Mouse (Mus musculus) hindbrain, embryonic 12.5 days (tissue): Measurements from ENCODE around the gene Sh3pxd2a. TPM values are rescaled to one million over a fixed set of nuclear protein-coding genes. Genes with fewer than 3 reads are reported as not detected.
A peak's percentile ranks its signal among the peaks of the same experiment; 100 is the strongest.

ENCODE experiments used
- ATAC-seq: fragments of 200-750 bp; cut with Nextera tagmentation; 2 replicates; pipeline ENCODE4 v1.8.0; 2017; ENCODE audit warnings: moderate TSS enrichment; ENCODE audit not compliant: low FRiP score
- H3K27ac ChIP-seq: fragments of 300-500 bp; sonication (generic); 2 replicates; pipeline ENCODE4 v1.5.1; 2016; ENCODE audit warnings: mild to moderate bottlenecking
- H3K27me3 ChIP-seq: fragments of 300-500 bp; sonication (generic); 2 replicates; pipeline ENCODE4 v1.6.1; 2016; ENCODE audit warnings: mild to moderate bottlenecking
- H3K36me3 ChIP-seq: fragments of 300-500 bp; sonication (generic); 2 replicates; pipeline ENCODE4 v1.6.1; 2016; ENCODE audit warnings: mild to moderate bottlenecking
- H3K4me1 ChIP-seq: fragments of 300-500 bp; sonication (generic); 2 replicates; pipeline ENCODE4 v1.6.1; 2016
- H3K4me2 ChIP-seq: fragments of 300-500 bp; sonication (generic); replicated peaks from 2 replicates; pipeline ENCODE4 v1.6.1; 2016; ENCODE audit warnings: mild to moderate bottlenecking
- H3K4me3 ChIP-seq: fragments of 300-500 bp; sonication (generic); 2 replicates; pipeline ENCODE4 v1.5.1; 2016; ENCODE audit warnings: mild to moderate bottlenecking
- H3K9ac ChIP-seq: fragments of 300-500 bp; sonication (generic); 2 replicates; pipeline ENCODE4 v1.6.1; 2016; ENCODE audit warnings: mild to moderate bottlenecking, moderate library complexity
- H3K9me3 ChIP-seq: fragments of 300-500 bp; sonication (generic); replicated peaks from 2 replicates; pipeline ENCODE4 v1.6.1; 2016; ENCODE audit warnings: mild to moderate bottlenecking
- WGBS: fragments of 180-500 bp; shearing (Covaris S2); methylation state at CpG from one replicate; pipeline ENCODE4 v1.1.7; 2016; 5-methylcytosine and 5-hydroxymethylcytosine counted together
- microRNA-seq: library from miRNA; unstranded; fragments of <30 nt; microRNA quantifications from one replicate; pipeline ENCODE4, GENCODE M21; 2017
- polyA plus RNA-seq: library from polyadenylated mRNA; unstranded; fragments of >200 nt; fragmentation: Nextera tagmentation; extraction: Ambion mirVana; gene quantifications from 2 replicates; pipeline ENCODE4 v1.2.1, GENCODE M21; 2016

The Sh3pxd2a gene
- polyA plus RNA-seq, 1 experiment from 2014 or later = 3.9 TPM

- no peak for ATAC-seq
- no peaks in the 10 kb centered on the region for H3K9me3 ChIP-seq
- no peak overlapping the region for H3K9ac ChIP-seq
- no peak overlapping the region for H3K27ac ChIP-seq
- H3K4me3 ChIP-seq = no peak overlapping the region
- H3K27me3 ChIP-seq = no peaks in the 10 kb centered on the region
- 94% methylated on average over 5 of the region's 5 CpGs for WGBS
- H3K36me3 ChIP-seq = no peaks in the 10 kb centered on the region
- peaks cover 11% of the 10 kb centered on the region for H3K4me1 ChIP-seq
- no peak overlapping the region for H3K4me2 ChIP-seq
These were observed 247.4 kb downstream of the Sh3pxd2a start for GRCm38 (mm10) chr19:47216766-47217165.

- WGBS = 59% methylated on average over 1 of the region's 1 CpGs
- H3K4me3 ChIP-seq = no peak overlapping the region
- no peak for ATAC-seq
These were observed 250.7 kb downstream of the Sh3pxd2a start for GRCm38 (mm10) chr19:47213470-47213869.

GRCm38 (mm10) chr19:47212401-47212800, 251.8 kb downstream of the Sh3pxd2a start:
- H3K27ac ChIP-seq = no peak overlapping the region
- no peak for ATAC-seq
- peaks cover 7% of the 10 kb centered on the region; the same call in 1 of the 2 replicates for H3K4me1 ChIP-seq
- H3K4me3 ChIP-seq = no peak overlapping the region
- H3K9me3 ChIP-seq = no peaks in the 10 kb centered on the region
- no peaks in the 10 kb centered on the region for H3K27me3 ChIP-seq
- H3K9ac ChIP-seq = no peak overlapping the region
- H3K36me3 ChIP-seq = no peaks in the 10 kb centered on the region
- no peak overlapping the region for H3K4me2 ChIP-seq
- WGBS = 79% methylated on average over 7 of the region's 7 CpGs

More at GRCm38 (mm10) chr19:47213470-47213869, 250.7 kb downstream of the Sh3pxd2a start:
- no peaks in the 10 kb centered on the region for H3K9me3 ChIP-seq
- no peak overlapping the region for H3K9ac ChIP-seq
- H3K27me3 ChIP-seq = no peaks in the 10 kb centered on the region
- H3K27ac ChIP-seq = no peak overlapping the region
- H3K4me2 ChIP-seq = no peak overlapping the region
- no peaks in the 10 kb centered on the region for H3K36me3 ChIP-seq
- peaks cover 7% of the 10 kb centered on the region; the same call in 1 of the 2 replicates for H3K4me1 ChIP-seq

GRCm38 (mm10) chr19:47211609-47212312, 252.4 kb downstream of the Sh3pxd2a start:
- 67% methylated on average over 10 of the region's 10 CpGs for WGBS
- no peaks in the 10 kb centered on the region for H3K9me3 ChIP-seq
- peak overlapping the region; percentile 40; the same call in 1 of the 2 replicates for H3K27ac ChIP-seq
- no peak overlapping the region for H3K9ac ChIP-seq
- H3K4me3 ChIP-seq = no peak overlapping the region
- H3K36me3 ChIP-seq = no peaks in the 10 kb centered on the region
- no peak overlapping the region for H3K4me2 ChIP-seq
- no peaks in the 10 kb centered on the region for H3K27me3 ChIP-seq
- peaks cover 7% of the 10 kb centered on the region; the same call in 1 of the 2 replicates for H3K4me1 ChIP-seq
- peak; percentile 66; the same call in 1 of the 2 replicates for ATAC-seq

- no peaks in the 10 kb centered on the region for H3K36me3 ChIP-seq
- no peaks in the 10 kb centered on the region for H3K9me3 ChIP-seq
- H3K4me2 ChIP-seq = no peak overlapping the region
- H3K27ac ChIP-seq = no peak overlapping the region
- WGBS = 90% methylated on average over 4 of the region's 4 CpGs
- H3K27me3 ChIP-seq = no peaks in the 10 kb centered on the region
- ATAC-seq = no peak
- peaks cover 7% of the 10 kb centered on the region; the same call in 1 of the 2 replicates for H3K4me1 ChIP-seq
- no peak overlapping the region for H3K4me3 ChIP-seq
- H3K9ac ChIP-seq = no peak overlapping the region
These were observed 253.8 kb downstream of the Sh3pxd2a start for GRCm38 (mm10) chr19:47210432-47210831.

Small RNAs within 50 kb of the gene (microRNA-seq; reads per million reads assigned to microRNA genes)
- not detected for gene Mir6995

Other genes with a start within 250 kb of the Sh3pxd2a start
- gene Stn1, start 73.1 kb upstream of the Sh3pxd2a start, polyA plus RNA-seq = 42.1 and 44.2 TPM in 2 replicates
- 9.1 and 10.7 TPM in 2 replicates for gene Slk, start 115.3 kb upstream of the Sh3pxd2a start, polyA plus RNA-seq
- gene Col17a1, start 227.7 kb upstream of the Sh3pxd2a start, polyA plus RNA-seq = 0.66 and 1.2 TPM in 2 replicates